Mouse (Mus musculus) yolk sac, embryonic 10.5 days (tissue): Measurements from ENCODE around the gene Naa10.
A peak's percentile ranks its signal among the peaks of the same experiment; 100 is the strongest.

Source experiments
- DNase-seq: peaks from one replicate; pipeline ENCODE4 v3.0.0-alpha.2; 2017; ENCODE audit warnings: low spot score

Naa10 gene

GRCm38 (mm10) chrX:73921823-73922549, at the start of gene Naa10, which contains the start of gene Arhgap4:
TSS of gene Naa10 (minus strand) at chrX:73921944.
TSS of gene Arhgap4 (minus strand) at chrX:73921870.
- peak; percentile 87 for DNase-seq

GRCm38 (mm10) chrX:73970781-73971180, 49.0 kb upstream of the Naa10 start:
- DNase-seq: no peak

GRCm38 (mm10) chrX:73969729-73970128, 48.0 kb upstream of the Naa10 start:
- DNase-seq: no peak

- DNase-seq: no peak
Observed at GRCm38 (mm10) chrX:73969167-73969566, 47.4 kb upstream of the Naa10 start.

GRCm38 (mm10) chrX:73967177-73968075, 45.7 kb upstream of the Naa10 start:
- DNase-seq: peak; percentile 89

GRCm38 (mm10) chrX:73966248-73967176, 44.8 kb upstream of the Naa10 start, which contains the start of gene Hcfc1:
TSS of gene Hcfc1 (minus strand) at chrX:73966357.
- peak; percentile 88 for DNase-seq

DNA sequence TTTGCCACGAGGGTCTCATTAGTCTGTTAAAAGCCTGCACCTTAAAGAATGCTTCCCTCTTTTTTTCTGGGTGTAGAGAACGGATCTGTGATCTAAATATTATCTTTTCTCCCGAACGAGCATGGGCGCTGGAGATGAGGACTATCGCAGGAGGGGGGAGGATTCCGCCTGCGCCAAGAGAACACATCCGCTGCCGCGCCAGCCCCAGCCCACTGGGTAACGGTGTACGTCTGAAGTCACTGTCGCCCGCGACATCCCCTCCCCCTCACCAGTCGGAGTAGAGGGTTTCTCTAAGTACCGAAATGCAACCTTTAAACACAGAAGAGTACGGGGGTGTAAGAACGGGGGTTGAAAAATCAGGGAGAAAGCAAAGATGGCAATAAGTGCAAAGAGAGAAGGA, 43.6 kb upstream of the Naa10 start:
- peak; percentile 35 for DNase-seq

DNA sequence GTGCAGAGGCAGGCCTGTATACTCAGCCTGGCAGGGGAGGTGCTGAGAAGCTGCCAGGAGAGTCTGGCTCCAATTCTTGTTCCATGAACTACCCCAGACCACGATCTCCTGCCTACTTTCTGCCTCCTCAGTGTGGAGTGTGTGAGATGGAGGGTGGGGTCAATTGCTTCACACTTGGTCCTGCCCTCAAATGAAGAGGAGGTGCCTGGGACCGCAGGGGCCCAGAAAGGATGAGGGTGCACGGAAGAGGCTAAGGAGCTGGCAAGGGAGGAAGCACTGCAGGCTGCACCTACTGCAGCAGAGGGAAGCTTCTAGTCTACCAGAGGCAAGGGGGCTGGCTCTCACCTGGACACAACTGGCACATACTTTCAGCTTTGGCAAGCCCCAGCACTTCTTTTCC, 42.6 kb upstream of the Naa10 start:
- no peak for DNase-seq

- DNase-seq: no peak
Observed at GRCm38 (mm10) chrX:73954988-73955387, 33.2 kb upstream of the Naa10 start.

DNA sequence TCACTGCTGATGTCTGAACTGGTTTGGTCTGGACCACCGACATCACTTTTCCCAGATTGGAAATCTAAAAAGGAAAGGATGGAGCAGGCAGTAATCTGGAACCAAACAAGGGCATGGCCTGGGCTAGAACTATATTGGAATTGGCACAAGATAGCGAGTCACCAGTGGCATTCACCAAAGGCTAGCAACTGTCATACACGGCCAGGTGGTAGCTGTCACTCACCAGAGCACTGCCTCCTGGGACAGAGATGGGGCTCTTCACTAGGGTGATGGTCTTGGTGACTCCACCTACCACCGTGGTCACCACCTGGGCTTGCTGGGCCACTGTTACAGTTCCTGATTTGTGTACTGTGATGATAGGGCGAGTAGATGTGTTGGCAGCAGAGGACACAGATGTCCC, 30.9 kb upstream of the Naa10 start:
- no peak for DNase-seq

DNA sequence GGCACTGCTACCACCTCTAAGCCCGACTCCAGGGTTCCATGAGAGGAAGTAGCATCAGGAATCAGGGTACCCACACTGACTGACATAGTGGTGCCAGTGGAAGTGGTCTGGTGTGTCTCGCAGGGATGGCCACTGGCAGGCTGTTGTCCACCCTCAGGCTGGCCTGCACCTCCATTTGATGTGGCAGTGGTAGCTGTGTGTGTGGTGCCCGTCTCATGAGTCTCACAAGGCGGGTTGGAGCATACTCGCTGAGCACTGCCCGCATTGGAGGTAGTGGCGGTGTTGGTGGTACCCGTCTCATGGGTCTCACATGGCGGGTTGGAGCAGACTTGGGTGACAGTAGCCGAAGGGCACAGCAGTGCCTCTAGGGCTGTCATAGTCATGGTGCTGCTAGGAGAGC, 27.6 kb upstream of the Naa10 start:
- DNase-seq: no peak

DNA sequence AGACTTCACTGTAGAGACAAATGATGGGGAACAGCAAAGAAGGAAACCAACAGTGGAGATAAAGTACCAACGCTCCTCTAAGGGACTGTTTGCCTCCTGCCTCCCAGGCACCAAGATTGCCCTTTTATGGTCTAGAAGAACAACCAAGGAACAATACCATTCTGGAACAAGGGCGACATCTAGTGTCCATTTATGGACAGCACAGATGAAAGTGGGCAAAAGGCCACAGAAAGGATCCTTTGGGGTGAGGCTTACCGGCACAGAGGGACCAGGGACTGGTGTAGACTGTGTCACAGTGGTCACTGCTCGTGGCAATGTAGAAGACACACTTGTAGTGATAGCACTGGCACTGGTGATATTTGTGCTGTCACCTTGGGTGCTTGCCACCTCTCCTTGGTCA, 26.9 kb upstream of the Naa10 start:
- no peak for DNase-seq

DNA sequence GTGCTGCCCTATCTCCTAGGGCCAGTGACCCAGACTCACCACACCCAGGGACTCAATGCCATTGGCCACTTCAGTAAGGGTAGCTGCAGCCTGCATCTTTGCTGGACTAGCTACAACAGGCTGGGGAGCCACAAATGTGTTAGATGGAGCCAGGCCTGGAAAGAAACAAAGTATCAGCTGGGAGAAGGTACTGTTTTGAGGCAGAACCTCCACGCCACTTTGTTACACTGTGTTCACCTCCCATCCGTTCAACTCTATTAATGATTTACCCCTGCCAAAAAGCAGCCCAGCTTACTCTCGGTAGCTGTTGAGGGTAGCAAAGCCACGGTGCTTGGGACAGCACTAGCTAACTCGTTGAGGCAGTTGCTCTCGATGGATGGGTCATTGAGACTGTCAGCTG, 25.2 kb upstream of the Naa10 start:
- DNase-seq: no peak

DNA sequence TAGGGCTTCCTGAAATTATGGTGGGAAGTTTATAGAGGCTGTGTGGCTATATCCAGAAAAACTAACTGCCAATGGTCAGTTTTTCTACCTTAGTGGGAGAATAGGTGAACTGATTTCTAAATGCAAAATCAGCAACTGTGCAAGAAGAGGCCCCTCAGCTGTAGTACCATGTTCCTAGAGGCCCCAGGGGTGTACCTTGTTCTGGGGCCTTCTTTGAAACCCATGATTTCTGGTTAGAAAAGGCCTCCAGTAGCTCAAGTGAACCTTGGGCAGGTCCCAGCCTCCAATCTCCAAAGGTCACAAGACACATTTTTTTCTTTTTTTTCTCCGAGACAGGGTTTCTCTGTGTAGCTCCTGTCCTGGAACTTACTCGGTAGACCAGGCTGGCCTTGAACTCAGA, 20.6 kb upstream of the Naa10 start:
- no peak for DNase-seq

GRCm38 (mm10) chrX:73941860-73942259, 20.1 kb upstream of the Naa10 start:
- DNase-seq: no peak

- DNase-seq: no peak
Observed at GRCm38 (mm10) chrX:73931871-73932270, 10.1 kb upstream of the Naa10 start.

GRCm38 (mm10) chrX:73930402-73931062, 8.8 kb upstream of the Naa10 start, which contains the start of gene Renbp:
TSS of gene Renbp (minus strand) at chrX:73930850.
- DNase-seq: peak; percentile 85

DNA sequence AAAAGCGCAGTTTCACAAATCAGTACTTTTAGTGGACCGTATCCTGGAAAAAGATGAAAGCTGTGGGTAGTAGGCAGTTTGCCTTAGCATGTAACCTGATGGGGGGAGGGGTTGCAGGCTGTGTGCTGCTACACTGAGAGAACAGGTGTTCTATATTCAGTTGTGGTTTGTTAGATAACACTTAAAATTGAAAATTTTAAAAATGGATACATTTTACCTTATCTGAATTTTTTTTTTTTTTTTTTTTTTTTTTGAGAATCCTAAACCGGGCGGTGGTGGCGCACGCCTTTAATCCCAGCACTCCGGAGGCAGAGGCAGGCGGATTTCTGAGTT, 772 bp upstream of the Naa10 start:
- DNase-seq: no peak

- DNase-seq: peak; percentile 6
Observed at GRCm38 (mm10) chrX:73921285-73921822, 390 bp downstream of the Naa10 start.

- no peak for DNase-seq
Observed at GRCm38 (mm10) chrX:73918631-73919030, 3.1 kb downstream of the Naa10 start.

DNA sequence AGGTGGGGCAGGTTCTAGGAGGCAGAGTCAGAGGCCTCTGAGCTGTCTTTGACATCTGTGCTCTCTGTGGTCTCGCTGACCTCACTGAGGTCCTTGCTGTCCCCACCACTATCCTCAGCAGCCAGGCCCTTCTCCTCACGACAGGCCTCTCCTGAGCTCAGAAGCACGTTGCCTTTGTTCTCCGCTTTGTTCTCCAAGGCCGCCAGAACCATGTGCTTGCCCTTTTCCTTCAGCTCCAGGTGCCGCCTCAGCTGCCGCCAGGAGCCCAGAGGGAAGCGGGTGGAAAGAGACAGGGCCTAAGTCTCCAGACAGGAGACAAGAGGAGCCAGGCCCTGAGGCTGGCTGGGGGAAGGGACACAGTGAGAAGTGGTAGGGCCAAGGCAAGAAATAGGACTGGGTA, 4.8 kb downstream of the Naa10 start:
- DNase-seq: no peak
